Mouse (Mus musculus) large intestine, adult 2 months (tissue): Measurements from ENCODE around the gene Klhdc3. TPM values are rescaled to one million over a fixed set of nuclear protein-coding genes. Genes with fewer than 3 reads are reported as not detected.
A peak's percentile ranks its signal among the peaks of the same experiment; 100 is the strongest.

ENCODE experiments used
- DNase-seq: peaks from one replicate; pipeline ENCODE4 v3.0.0-alpha.2; 2012; ENCODE audit warnings: low read depth, low spot score
- WGBS: fragments of 180-500 bp; shearing (Covaris S2); methylation state at CpG from one replicate; pipeline ENCODE4 v1.1.7; 2018; 5-methylcytosine and 5-hydroxymethylcytosine counted together
- polyA plus RNA-seq: library from polyadenylated mRNA; depleted of rRNA; stranded (reverse); fragments of >200 nt; gene quantifications from 2 replicates; pipeline ENCODE4 v1.2.3, GENCODE M21; 2012

Klhdc3 gene
- polyA plus RNA-seq, 1 experiment, result 79.1 TPM

GRCm38 (mm10) chr17:46669911-46670310 lies 10.8 kb downstream of the Klhdc3 start:
- 96% methylated on average over 10 of the region's 10 CpGs for WGBS
- DNase-seq, result no peak

GRCm38 (mm10) chr17:46667712-46668111 lies 13.0 kb downstream of the Klhdc3 start:
- WGBS, result 83% methylated on average over 16 of the region's 16 CpGs
- DNase-seq, result no peak

GRCm38 (mm10) chr17:46662730-46663129 lies 18.0 kb downstream of the Klhdc3 start:
- 74% methylated on average over 5 of the region's 5 CpGs for WGBS
- no peak for DNase-seq

GRCm38 (mm10) chr17:46661981-46662380 lies 18.7 kb downstream of the Klhdc3 start:
- WGBS, result 72% methylated on average over 12 of the region's 12 CpGs
- DNase-seq, result no peak

GRCm38 (mm10) chr17:46661351-46661750 lies 19.4 kb downstream of the Klhdc3 start:
- no peak for DNase-seq
- WGBS, result 94% methylated on average over 9 of the region's 9 CpGs

GRCm38 (mm10) chr17:46656054-46656453 lies 24.7 kb downstream of the Klhdc3 start:
- DNase-seq, result no peak
- WGBS, result 79% methylated on average over 6 of the region's 6 CpGs

GRCm38 (mm10) chr17:46651755-46652547 lies 28.8 kb downstream of the Klhdc3 start:
- 69% methylated on average over 20 of the region's 20 CpGs for WGBS
- DNase-seq, result no peak

GRCm38 (mm10) chr17:46651292-46651691 lies 29.4 kb downstream of the Klhdc3 start:
- 68% methylated on average over 17 of the region's 17 CpGs for WGBS
- no peak for DNase-seq

GRCm38 (mm10) chr17:46650232-46651031 lies 30.3 kb downstream of the Klhdc3 start, which contains the start of gene Cul7:
Gene Cul7 (plus strand): TSS chr17:46650337.
- WGBS, result 2% methylated on average over 58 of the region's 58 CpGs
- DNase-seq, result no peak

GRCm38 (mm10) chr17:46649811-46650210 lies 30.9 kb downstream of the Klhdc3 start:
- DNase-seq, result no peak

GRCm38 (mm10) chr17:46648436-46648835 lies 32.3 kb downstream of the Klhdc3 start:
- DNase-seq, result no peak
- 91% methylated on average over 9 of the region's 9 CpGs for WGBS

More at GRCm38 (mm10) chr17:46649811-46650210, 30.9 kb downstream of the Klhdc3 start:
- WGBS, result 35% methylated on average over 15 of the region's 15 CpGs

GRCm38 (mm10) chr17:46647279-46647678 lies 33.4 kb downstream of the Klhdc3 start:
- 91% methylated on average over 7 of the region's 7 CpGs for WGBS
- DNase-seq, result no peak

- no peak for DNase-seq
- under 1% methylated on average over 19 of the region's 19 CpGs for WGBS
These were observed 34.4 kb downstream of the Klhdc3 start for GRCm38 (mm10) chr17:46646322-46646662.

- under 1% methylated on average over 53 of the region's 53 CpGs for WGBS
- DNase-seq, result peak; percentile 96
These were observed 35.0 kb downstream of the Klhdc3 start, which contains the start of the genes Klc4 and Mrpl2 for GRCm38 (mm10) chr17:46645561-46646321. Gene Klc4 (minus strand): TSS chr17:46646022. Gene Mrpl2 (plus strand): TSS chr17:46646229.

GRCm38 (mm10) chr17:46644916-46645475 lies 35.7 kb downstream of the Klhdc3 start:
- WGBS, result 5% methylated on average over 11 of the region's 11 CpGs
- peak; percentile 76 for DNase-seq

- DNase-seq, result no peak
- WGBS, result 54% methylated on average over 12 of the region's 12 CpGs
These were observed 36.4 kb downstream of the Klhdc3 start for GRCm38 (mm10) chr17:46644152-46644805.

GRCm38 (mm10) chr17:46642060-46642459 lies 38.7 kb downstream of the Klhdc3 start:
- DNase-seq, result no peak
- 93% methylated on average over 17 of the region's 17 CpGs for WGBS

- no peak for DNase-seq
- WGBS, result 85% methylated on average over 9 of the region's 9 CpGs
These were observed 40.8 kb downstream of the Klhdc3 start for GRCm38 (mm10) chr17:46639929-46640328.
